Mouse (Mus musculus): ENCODE results near the gene Tmem190.

Gene Tmem190

DNA sequence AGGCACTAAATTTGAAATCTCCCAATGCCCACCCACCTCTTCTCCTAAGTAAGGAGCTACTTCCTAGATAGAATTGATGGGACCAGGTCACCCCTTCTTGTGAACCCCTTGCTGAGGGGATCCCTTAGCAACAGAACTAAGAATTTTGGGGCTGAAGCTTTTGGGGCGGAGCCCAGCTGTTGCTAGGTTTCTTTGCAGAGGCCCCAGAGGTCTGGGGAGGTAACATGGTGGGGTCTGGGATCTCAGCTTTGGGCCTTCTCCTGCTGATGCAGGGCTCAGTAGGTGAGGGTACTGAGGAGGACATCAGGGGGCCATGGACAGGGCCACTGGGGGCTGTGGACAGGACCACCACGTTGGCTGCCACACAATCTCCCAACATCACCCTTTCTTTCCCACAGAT lies at the start of gene Tmem190, which contains the start of gene Il11:
Gene Tmem190, plus strand, starts transcription at position 179 of the 400 bp plus-strand sequence.
Gene Il11, minus strand, starts transcription at position 101 of the 400 bp plus-strand sequence.
- in situ Hi-C loops (cut with MboI, MseI) = no loop called here

DNA sequence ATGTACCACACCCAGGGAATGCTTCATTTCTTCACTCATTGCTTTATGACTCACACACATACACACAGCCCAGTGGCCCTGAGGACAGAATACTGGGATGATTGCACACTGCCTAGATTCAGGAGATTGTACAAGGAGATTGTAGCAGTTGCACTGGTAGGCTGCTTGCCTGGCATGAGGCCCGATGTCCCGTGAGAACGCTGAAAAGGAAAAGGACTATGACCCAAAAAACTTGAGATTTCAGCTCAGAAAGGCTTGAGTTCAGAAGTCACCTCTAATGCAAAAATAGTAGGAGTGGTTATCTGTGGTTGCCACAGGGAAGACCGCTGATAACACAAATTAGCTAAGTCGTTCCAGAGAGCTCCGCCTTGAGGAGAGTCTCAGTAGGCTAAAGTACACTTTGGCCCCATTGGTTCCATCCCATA lies 49.8 kb upstream of the Tmem190 start:
- in situ Hi-C loops (cut with MboI, MseI) = no loop called here

- in situ Hi-C loops (cut with MboI, MseI) = no loop called here
These were observed 43.6 kb upstream of the Tmem190 start for GRCm38 (mm10) chr7:4739041-4739543.

DNA sequence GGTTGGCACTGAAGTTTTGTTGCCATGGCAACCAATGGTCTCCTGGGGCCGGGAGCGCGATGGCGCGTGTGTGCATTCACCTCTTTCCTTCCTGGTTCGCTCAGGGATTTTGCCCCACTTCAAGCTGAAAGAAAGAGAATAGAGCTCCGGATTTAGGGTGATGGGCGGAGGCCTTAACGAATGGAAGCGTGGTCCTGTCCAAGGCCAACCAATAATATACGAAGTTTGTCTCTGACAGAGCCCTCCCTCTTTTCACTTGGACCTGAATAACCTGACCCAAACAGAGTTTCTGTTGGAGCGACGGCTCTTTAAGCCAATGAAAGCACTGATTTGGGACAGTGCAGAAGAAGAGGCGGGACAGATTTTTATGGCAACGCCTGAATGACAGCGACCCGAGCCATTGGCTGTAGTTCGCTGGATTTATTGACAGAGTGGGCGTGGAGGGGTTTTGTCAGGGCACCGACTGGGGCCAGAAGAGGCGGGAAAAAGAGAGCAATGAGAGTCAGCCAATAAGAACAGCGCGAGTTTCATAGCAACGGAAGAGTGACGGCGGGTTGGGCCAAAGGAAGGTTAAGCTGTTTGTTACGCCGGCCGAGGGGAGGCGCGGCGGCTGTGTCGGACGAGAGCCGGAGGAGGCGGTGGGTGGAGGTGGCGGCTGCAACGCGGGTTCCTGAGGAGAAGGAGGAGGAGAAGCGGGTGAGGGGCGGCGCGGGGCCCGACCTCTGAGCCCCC lies 43.0 kb upstream of the Tmem190 start, which contains the start of gene Kmt5c:
Gene Kmt5c, plus strand, starts transcription at position 572 of the 732 bp plus-strand sequence.
- in situ Hi-C loops (cut with MboI, MseI) = no loop called here

GRCm38 (mm10) chr7:4740309-4740727 lies 42.4 kb upstream of the Tmem190 start:
- in situ Hi-C loops (cut with MboI, MseI) = no loop called here

- in situ Hi-C loops (cut with MboI, MseI) = no loop called here
These were observed 41.6 kb upstream of the Tmem190 start for GRCm38 (mm10) chr7:4741151-4741550.

- in situ Hi-C loops (cut with MboI, MseI) = no loop called here
These were observed 40.9 kb upstream of the Tmem190 start for GRCm38 (mm10) chr7:4741672-4742481.

- in situ Hi-C loops (cut with MboI, MseI) = no loop called here
These were observed 40.3 kb upstream of the Tmem190 start for GRCm38 (mm10) chr7:4742482-4742819.

DNA sequence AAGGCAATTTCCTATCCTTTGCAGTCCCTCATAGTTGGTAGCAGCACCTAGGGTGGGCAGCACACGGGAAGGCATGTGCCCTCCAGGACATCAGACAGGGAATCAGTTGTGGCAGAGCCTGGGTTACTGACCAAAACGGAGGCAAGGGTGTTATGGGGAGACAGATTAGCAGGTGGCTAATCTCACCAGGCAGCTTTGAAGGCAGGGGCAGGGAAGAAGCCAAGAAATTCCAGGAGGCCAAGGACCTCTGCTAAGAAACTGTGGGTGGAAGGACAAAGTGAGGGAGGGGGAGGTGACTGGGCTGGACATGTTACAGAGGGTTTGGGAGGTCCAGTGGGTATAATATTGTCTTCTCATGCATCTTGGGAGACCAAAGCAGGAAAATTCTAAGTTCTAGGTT lies 39.4 kb upstream of the Tmem190 start:
- in situ Hi-C loops (cut with MboI, MseI) = no loop called here

- in situ Hi-C loops (cut with MboI, MseI) = no loop called here
These were observed 37.9 kb upstream of the Tmem190 start for GRCm38 (mm10) chr7:4744886-4745285.

- in situ Hi-C loops (cut with MboI, MseI) = no loop called here
These were observed 36.3 kb upstream of the Tmem190 start for GRCm38 (mm10) chr7:4746326-4746980.

- in situ Hi-C loops (cut with MboI, MseI) = no loop called here
These were observed 35.4 kb upstream of the Tmem190 start for GRCm38 (mm10) chr7:4747156-4747899.

- in situ Hi-C loops (cut with MboI, MseI) = no loop called here
These were observed 34.4 kb upstream of the Tmem190 start for GRCm38 (mm10) chr7:4748321-4748720.

DNA sequence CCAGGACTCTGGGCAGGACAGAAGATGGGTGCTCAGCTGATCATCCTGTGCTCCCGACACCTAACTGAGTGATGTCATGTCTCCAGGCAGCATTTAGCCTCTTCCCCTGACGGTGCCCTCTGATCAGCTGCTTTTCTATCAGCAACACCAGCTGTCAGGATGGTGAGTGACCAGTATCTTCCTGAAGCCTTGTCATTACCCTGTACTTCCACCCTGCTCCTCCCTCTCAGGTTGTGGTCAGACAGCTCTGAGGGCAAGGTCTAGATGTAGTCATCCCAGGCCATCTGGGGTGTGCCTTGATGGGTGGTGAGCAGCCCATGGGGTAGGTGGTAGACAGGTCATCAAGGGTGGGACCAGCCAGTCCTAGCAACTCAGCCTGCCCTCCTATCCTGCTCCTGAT lies 33.6 kb upstream of the Tmem190 start:
- in situ Hi-C loops (cut with MboI, MseI) = no loop called here

DNA sequence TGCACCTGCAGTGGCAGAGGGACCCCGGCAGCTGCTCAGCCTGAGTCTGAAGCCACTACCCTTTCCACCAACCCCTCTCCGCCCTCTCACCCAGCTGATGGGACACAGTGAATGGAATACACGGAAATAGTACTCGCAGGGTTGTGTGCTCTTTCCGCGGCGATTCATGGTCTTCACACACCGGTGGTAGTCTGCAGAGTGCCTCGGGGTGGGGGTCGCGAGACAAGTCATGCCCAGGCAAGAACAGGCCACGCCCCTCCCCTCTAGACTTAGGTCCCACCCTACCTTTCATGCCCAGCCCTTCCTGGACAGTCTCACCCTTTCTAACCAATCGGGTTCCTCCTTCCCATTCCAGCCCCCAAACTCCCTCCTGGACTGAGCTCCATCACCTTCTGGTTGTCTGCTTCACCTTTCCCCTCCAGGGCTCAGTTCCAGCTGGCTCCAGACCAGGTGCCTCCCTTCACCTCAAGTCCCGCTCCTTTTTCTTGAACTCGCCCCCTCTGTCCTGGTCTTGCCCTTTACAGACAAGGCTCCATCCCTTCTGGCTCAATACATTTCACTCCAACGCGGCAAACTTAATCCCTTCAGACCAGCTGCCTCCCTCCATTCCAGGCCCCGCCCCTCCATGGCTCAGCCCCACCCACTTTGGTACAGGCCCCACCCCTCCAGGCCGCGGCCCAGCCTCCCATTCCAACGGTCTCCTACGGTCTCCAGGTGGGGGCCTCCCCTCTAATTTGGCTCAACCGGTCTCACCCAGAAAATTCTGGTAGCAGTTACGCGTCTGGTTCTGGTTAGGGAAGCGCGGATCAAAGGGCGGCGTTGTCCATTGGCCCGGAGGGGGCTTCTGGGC lies 30.5 kb upstream of the Tmem190 start:
- in situ Hi-C loops (cut with MboI, MseI) = loop anchor here (5.0 kb wide), 1 partner anchor 35 kb away; the partner anchor contains the start of gene Tmem238

DNA sequence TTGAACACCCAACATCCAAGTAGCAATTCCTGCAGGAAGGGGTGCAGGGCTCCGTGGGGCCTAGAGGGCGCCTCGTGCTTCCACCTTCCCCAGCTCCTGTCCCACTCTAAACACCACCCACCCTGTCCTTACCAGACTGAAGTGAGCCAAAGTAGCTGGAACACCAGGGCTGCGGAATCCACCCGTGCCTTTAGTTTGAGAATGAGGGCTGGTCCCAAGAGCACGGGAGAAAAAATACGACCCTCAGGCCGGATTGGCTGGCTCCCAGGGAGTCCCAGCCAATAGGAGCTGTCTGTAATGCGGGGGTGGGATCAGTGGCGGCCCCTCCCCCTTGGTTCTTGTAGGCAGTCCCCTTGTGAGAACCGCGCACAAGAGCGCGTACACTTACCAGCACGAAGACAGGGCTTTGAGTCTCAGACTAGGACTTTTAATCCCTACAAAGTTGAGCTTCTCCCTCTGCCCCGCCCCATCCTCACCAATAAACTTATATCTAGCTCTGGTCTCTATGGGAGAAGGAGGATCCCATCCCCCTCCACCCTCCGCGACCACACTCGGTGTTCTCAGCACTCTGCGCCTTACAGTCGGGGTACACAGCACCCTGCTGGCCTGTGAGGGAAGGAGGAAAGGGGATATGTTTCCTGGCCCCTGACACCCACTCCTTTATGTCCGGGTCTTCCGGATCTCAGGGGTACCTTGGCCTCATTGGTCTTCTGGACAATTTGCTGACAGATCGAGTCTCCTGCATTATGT lies 29.7 kb upstream of the Tmem190 start, which contains the start of gene Cox6b2:
Gene Cox6b2, minus strand, starts transcription at position 274 of the 750 bp plus-strand sequence.
- in situ Hi-C loops (cut with MboI, MseI) = loop anchor here (5.0 kb wide), 1 partner anchor 34 kb away; the partner anchor contains the start of gene Tmem238

GRCm38 (mm10) chr7:4759670-4760069 lies 23.1 kb upstream of the Tmem190 start:
- in situ Hi-C loops (cut with MboI, MseI) = no loop called here

- in situ Hi-C loops (cut with MboI, MseI) = no loop called here
These were observed 17.6 kb upstream of the Tmem190 start for GRCm38 (mm10) chr7:4764946-4765710.

- in situ Hi-C loops (cut with MboI, MseI) = no loop called here
These were observed 11.5 kb upstream of the Tmem190 start, which contains the start of gene Fam71e2 for GRCm38 (mm10) chr7:4771202-4771601. Fam71e2 (minus strand) TSS chr7:4771302.

Data from T-helper 2 cell (primary cell).